Mouse (Mus musculus): ENCODE data around the gene Gm21976.

- TF ChIP-seq CTCF (IDR thresholded peaks at IDR 0.05; ENCODE audit: extremely low read depth, insufficient read length, insufficient replicate concordance, low read depth, low read length) (no peak), POLR2A (IDR thresholded peaks at IDR 0.05; ENCODE audit: low read depth, low read length) (no peak)
Measured at GRCm38 (mm10) chr13:98354871-98355558, 75.3 kb downstream of the Gm21976 start.
